Mouse (Mus musculus): ENCODE data around the gene Rcan1.
A peak's percentile ranks its signal among the peaks of the same experiment; 100 is the strongest.

Gene Rcan1

DNA sequence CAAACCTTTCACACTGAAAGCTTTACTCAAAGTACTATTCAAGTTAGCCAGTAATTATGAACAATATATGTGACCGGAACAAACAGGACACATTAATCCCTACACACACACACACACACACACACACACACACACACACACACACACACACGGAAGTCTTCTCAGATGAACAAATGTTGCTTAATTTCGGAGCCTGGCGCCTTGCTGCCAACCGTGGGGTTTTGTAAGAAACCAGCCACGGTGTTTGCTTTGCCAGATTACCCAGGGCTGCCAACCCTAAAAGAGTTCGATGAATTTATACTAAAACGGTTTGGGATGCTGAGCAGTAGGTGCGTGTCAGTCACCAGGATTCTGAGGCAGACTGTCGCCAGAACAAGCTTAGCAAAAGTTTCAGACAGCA is 69.5 kb downstream of the Rcan1 start:
- DNase-seq (ENCODE audit: low spot score in 2 of 2): no peak

- peak; percentile 45 to 62 for DNase-seq (ENCODE audit: low spot score in 2 of 2)
These were observed 70.9 kb downstream of the Rcan1 start for GRCm38 (mm10) chr16:92399490-92400458.

- DNase-seq (ENCODE audit: low spot score in 2 of 2): no peak
These were observed 72.0 kb downstream of the Rcan1 start for GRCm38 (mm10) chr16:92398574-92399118.

GRCm38 (mm10) chr16:92397745-92398573 is 72.7 kb downstream of the Rcan1 start:
- no peak for DNase-seq (ENCODE audit: low spot score in 2 of 2)

DNA sequence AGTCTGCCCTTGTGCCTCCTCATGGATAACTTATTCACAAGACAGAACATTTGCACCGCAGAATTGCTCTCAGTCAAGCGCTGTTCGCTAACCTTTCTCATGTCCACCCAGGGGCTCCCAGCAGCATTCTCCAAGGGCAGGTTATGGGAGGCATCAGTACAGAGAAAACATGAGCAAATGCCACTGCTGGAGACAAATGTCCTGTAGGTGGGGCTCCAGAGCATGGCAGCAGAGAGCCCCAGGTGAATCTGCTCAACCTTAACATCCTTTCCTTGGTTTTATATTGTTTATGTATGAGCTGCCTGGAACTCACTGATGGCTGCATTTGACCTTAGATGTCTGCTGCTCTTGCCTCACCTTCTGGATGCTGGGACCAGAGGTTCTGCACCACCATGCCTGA is 76.9 kb downstream of the Rcan1 start:
- no peak for DNase-seq (ENCODE audit: low spot score in 2 of 2)

DNA sequence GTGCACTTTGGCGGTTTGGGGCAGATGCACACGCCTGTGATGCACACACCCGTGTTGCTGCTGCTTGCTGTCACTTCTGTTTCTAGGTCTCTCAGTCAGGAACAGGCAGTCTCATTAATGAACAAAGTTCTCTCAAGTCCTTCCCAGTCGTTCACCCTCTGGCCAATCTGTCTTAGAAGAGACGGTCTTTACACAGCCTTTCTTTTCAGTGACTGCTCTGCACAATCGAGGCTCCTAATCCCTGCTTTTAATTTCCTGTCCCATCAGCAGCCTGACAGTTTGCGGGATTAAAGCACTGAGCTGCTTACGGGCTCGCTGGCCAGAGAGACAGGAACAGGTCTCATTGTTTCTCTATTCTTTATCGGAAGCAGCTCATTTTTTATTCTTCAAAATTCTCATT is 83.0 kb downstream of the Rcan1 start:
- DNase-seq (ENCODE audit: low spot score in 2 of 2): no peak

DNA sequence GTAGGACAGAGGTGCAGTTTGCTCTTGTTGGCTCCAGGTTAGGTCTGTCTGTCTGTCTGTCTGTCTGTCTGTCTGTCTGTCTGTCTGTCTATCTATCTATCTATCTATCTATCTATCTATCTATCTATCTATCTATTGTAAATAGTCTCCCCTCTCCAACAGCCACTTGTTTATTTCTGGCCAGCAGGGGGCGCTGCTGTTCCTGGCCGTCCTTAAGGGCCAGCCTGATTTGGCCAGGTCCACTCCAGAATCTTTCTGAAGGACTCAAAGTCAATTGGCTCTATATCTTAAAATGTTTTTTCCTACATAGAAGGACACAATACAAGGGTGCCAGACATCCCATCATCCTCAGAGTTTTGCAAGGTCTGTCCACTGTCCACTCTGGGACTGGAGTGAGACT is 85.6 kb downstream of the Rcan1 start:
- peak in 1 of 2 experiments; percentile 68 for DNase-seq (ENCODE audit: low spot score in 2 of 2)

DNA sequence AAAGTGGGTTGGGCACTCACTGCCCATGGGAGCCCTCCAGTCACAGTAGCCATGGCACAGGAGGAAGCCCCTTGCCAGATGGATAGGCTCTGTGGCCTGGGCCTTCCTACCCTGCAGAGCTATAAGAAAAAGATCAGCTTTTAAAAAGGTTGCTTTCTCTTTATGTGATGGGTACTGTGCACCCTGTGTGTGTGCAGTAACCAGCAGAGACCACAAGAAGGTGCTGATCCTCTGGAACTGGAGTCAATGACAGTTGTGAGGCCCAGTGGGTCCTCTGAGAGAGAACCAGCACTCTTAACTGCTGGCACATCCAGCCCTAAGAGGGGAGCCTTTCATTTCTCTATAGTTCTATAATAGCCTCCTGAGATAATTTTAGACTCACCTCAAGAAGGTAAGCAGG is 87.3 kb downstream of the Rcan1 start:
- DNase-seq (ENCODE audit: low spot score in 2 of 2): no peak

DNA sequence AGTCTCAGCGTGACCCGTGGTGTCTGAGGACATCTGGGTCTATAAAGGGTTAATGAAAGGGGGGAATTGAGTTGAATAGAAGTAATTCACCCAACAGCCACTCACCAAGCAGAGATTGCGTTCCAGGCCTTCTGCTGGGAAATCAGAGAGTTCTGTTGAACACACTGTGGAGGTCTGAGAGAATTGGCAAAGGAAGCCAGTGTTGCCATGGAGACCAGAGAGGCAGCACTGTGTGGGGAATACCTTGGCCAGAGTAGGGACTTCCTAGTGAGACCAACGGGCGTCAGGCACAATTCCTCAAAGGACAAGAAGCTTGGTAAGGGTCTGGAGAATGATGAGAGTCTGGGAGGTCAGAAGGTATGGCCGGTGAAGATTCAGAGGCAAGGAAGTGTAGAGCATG is 88.2 kb downstream of the Rcan1 start:
- peak; percentile 28 to 45 for DNase-seq (ENCODE audit: low spot score in 2 of 2)

DNA sequence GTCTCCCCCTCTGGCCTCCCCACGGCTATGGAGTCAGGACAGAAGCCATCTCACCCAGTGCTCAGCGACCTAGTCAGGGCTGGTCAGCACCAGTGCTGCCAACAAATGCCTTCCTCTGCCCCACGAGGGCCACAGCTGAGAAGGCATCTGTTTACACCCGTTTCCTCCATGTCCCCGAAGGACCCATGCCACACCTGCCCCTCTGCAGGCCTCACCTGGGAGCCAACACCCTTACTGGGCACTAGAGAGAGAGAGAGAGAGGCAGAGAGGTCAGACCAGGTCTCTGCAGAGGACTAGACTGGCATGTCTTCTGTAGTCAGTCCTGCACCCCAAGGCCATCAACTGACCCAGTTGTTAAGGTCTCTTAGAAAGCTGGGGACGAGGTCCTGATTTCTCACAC is 89.6 kb downstream of the Rcan1 start:
- DNase-seq (ENCODE audit: low spot score in 2 of 2): no peak

DNA sequence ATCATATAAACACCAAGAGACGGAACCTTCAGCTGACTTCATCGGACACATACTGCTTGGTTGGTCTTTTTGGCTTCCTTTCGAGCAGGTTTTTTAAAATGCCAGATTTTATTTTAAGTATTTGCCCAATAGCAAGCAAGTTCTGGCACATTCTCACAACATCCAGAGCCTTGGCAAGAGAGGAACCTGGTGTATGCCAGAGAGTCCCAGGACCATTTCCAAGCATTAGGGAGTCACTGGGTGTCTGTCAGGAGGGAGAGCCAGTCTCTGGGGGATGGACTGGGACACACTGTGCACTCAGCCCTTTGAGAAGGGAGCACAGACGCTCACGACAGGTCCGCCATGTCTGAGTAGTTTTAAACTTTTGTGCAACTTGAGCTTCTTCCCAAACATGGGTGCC is 93.7 kb downstream of the Rcan1 start:
- DNase-seq (ENCODE audit: low spot score in 2 of 2): no peak

GRCm38 (mm10) chr16:92371623-92372022 is 99.0 kb downstream of the Rcan1 start:
- DNase-seq (ENCODE audit: low spot score in 2 of 2): no peak

DNA sequence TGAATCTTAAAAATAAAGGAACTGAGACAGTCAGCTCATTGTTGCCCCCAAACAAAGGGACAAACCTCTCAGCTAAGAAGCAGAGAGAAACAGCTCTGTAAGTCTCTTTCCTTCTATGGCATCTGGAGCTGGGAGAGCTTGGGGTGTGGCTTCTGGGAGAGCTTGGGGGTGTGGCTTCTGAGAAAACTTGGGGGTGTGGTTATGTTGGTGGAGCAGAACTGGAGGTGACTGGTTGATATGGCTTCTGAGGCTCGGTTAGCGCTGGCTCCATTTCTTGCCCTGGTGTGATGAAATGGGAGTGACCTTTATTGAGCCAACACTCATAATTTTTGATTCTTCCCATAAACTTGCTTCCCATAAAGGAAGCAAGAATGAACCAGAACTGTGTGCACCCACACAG is 101.4 kb downstream of the Rcan1 start:
- DNase-seq (ENCODE audit: low spot score in 2 of 2): no peak

DNA sequence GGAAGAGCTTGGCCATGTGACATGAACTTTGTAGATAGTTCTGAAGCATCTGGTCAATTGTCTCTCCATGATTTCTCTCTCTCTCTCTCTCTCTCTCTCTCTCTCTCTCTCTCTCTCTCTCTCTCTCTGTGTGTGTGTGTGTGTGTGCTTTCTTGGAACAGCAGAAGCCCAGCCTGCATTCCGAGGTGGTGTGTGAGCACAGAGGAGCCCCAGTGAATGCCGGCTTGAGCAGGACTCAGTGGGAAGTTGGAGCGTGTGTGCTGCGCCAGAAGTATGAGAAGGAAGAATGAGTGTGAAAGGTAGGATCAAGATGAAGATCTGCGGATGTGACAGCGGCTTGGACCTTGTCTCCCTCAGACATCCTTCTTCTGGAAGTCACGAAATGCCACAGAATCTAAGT is 105.2 kb downstream of the Rcan1 start:
- DNase-seq (ENCODE audit: low spot score in 2 of 2): no peak

GRCm38 (mm10) chr16:92360711-92361110 is 110.0 kb downstream of the Rcan1 start:
- DNase-seq (ENCODE audit: low spot score in 2 of 2): no peak

- DNase-seq (ENCODE audit: low spot score in 2 of 2): no peak
These were observed 111.4 kb downstream of the Rcan1 start, which contains the start of gene Kcne1 for GRCm38 (mm10) chr16:92359229-92359628. Gene Kcne1, minus strand, starts transcription at chr16:92359468.

DNA sequence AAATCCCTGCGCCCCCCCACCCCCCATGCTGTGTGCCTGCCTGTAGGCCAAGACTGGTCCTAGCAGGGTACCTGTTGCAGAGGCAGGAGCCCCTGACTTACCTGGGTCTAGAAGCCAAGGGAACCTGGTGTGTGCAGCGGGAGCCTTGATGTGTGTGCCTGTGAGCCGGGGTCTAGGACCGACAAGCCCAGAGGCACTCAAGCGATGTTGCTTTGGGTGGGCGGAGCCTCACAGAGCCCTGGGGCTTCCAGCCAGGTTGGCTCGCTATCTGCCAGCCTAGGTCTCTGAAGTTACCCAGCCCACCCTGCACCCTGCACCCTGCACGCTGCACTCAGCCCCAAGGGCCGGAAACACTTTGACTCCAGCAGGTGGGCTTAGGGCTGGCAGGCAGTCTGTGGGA is 111.9 kb downstream of the Rcan1 start:
- no peak for DNase-seq (ENCODE audit: low spot score in 2 of 2)

- no peak for DNase-seq (ENCODE audit: low spot score in 2 of 2)
These were observed 113.1 kb downstream of the Rcan1 start for GRCm38 (mm10) chr16:92357566-92357965.

DNA sequence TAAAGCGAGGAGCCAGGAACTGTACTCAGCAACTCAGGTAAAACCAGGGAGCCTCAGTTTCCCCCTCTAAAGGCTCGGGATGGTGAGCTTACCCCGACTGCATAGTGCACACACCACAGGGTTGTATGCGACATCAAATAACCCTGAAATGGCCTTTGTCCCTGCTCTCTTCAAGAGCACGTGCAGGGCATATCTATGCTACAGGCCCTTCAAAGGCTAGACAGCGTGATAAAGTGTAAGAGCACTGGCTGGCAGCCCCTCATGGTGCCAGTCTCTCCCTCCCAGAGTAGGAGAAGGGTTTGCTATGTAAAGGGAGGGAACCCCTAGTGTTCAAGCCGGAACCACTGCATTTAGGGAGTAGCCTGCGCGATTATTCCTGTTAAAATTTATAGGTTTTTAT is 113.6 kb downstream of the Rcan1 start:
- DNase-seq (ENCODE audit: low spot score in 2 of 2): no peak

DNA sequence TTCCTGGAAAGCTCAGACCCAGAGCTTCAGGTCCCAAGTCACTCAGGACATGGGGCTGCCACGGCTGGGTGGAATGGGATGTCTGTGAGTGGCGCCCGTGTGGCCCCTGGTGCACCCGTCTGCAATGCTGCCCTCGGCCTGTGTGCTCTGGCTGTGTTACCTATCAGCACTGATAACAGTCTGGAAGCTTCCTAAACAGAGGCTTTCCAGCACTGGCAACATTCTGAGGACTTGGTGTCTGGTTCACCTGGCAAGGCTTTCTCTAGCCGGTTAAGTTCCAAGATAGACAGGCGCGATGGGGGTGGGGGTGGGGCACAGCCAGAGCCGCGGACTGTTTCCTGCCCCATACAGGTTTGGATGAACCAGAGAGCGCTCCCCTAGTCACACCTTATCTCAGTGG is 114.7 kb downstream of the Rcan1 start:
- no peak for DNase-seq (ENCODE audit: low spot score in 2 of 2)

- DNase-seq (ENCODE audit: low spot score in 2 of 2): no peak
These were observed 115.3 kb downstream of the Rcan1 start for GRCm38 (mm10) chr16:92355366-92355765.

- no peak for DNase-seq (ENCODE audit: low spot score in 2 of 2)
These were observed 116.8 kb downstream of the Rcan1 start for GRCm38 (mm10) chr16:92353897-92354296.

All from cerebellum, postnatal 4 days (tissue).